Mouse (Mus musculus): ENCODE results near the gene Tmem132b. TPM values are rescaled to one million over a fixed set of nuclear protein-coding genes. Genes with fewer than 3 reads are reported as not detected.

Tmem132b gene
- polyA plus RNA-seq, 1 experiment from 2014 or later, result 0.14 TPM

DNA sequence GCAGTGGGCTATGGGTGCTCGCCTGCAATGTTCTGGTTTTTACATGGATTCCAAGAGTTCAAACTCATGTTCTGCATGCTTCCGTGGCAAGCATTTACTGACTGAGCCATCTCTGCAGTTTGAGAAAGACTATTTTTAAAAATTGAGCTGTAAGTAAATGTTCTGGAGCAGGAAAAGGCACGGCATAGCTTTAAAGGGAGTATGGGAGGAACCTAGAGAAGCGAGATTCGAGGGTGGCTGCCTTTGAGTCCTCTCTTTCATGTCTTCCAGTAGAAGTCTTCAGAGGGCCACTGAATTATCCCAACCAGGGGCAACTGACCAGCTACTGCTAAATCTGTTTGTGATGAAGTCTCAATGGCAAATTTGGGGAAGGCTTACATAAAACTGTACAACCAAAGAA lies 221.0 kb downstream of the Tmem132b start:
- H3K27ac ChIP-seq, result no peak overlapping the region
- 84% methylated on average over 5 of the region's 5 CpGs for WGBS
- H3K4me1 ChIP-seq, result no peaks in the 10 kb centered on the region
- no peaks in the 10 kb centered on the region for H3K27me3 ChIP-seq
- H3K9me3 ChIP-seq, result peaks cover 7% of the 10 kb centered on the region
- no peak for ATAC-seq (ENCODE audit: low FRiP score, low read depth)
- no peak overlapping the region for H3K9ac ChIP-seq
- H3K36me3 ChIP-seq, result no peaks in the 10 kb centered on the region
- H3K4me3 ChIP-seq, result no peak overlapping the region
- H3K4me2 ChIP-seq (replicated peaks), result no peak overlapping the region

DNA sequence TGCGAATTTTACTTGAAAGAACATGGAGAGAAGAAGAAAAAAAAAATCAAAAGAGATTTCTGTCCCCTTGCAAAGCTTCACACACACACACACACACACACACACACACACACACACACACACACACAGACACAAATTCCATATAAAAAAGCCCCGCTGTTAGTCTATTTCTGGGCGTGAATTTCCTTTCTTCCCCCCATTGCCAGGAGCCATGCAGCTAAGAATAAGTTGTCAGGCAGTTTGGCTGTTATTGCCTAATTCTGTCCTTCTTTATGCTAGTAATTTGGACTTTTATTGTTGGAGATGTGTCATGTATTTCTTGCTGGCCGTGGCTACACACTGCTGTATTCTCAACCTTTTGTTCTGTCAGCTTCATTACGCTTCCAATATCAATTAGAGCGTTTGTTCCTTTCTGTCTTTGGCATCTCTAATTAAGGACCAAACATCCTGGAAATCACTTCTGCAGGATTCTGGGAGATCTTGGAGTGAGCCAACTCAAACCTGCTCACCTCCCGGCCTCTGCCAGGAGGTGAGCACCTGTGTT lies 225.5 kb downstream of the Tmem132b start:
- no peaks in the 10 kb centered on the region for H3K36me3 ChIP-seq
- H3K9me3 ChIP-seq, result peaks cover 4% of the 10 kb centered on the region; the same call in 1 of the 2 replicates
- WGBS, result 83% methylated on average over 7 of the region's 7 CpGs
- H3K4me2 ChIP-seq (replicated peaks), result no peak overlapping the region
- no peak overlapping the region for H3K4me3 ChIP-seq
- no peaks in the 10 kb centered on the region for H3K4me1 ChIP-seq
- no peak overlapping the region for H3K27ac ChIP-seq
- H3K27me3 ChIP-seq, result no peaks in the 10 kb centered on the region
- H3K9ac ChIP-seq, result no peak overlapping the region
- ATAC-seq (ENCODE audit: low FRiP score, low read depth), result no peak

DNA sequence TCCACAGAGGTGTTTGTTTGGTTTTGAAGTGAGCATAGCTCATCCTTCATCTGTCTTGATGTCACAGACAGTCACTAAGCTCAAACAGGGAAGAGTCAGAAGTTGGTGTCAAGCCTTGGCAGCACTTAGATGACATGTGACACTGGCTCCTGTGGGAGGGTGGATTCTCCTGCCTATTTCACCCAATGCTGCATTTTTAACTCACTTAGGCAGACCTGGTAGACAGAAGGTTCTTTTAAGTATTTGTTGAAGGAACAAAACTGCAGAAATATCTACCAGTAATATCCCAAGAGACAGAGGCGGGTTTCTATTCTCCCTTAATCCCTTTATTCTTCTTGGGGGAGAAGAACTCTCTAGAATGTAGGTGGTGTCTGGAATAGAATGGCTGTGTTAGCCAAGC lies 226.9 kb downstream of the Tmem132b start:
- no peak overlapping the region for H3K4me2 ChIP-seq (replicated peaks)
- no peak overlapping the region for H3K4me3 ChIP-seq
- no peak overlapping the region for H3K9ac ChIP-seq
- no peak for ATAC-seq (ENCODE audit: low FRiP score, low read depth)
- no peaks in the 10 kb centered on the region for H3K27me3 ChIP-seq
- no peak overlapping the region for H3K27ac ChIP-seq
- H3K9me3 ChIP-seq, result peaks cover 4% of the 10 kb centered on the region; the same call in 1 of the 2 replicates
- no peaks in the 10 kb centered on the region for H3K4me1 ChIP-seq
- 79% methylated on average over 1 of the region's 1 CpGs for WGBS
- no peaks in the 10 kb centered on the region for H3K36me3 ChIP-seq

DNA sequence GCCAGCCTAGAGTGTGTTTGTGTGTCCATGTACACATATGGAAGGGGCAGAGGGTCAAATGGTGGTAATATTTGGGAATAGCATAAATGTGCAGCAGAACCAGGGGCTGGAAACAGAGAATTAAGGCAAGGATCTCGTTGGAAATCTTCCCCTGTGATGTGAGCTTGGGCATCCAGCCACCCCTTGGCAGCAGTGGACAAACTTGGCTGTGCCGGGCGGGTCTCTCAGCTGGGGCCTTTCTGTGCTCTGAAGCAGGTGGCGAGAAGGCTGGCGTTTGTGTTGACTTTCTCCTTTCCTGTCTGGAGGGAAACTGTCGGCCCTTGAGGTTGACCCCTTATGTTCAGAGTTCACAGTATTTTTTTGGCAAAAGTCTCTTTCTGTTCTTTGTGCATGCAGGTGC lies 235.4 kb downstream of the Tmem132b start:
- H3K4me1 ChIP-seq, result no peaks in the 10 kb centered on the region
- no peaks in the 10 kb centered on the region for H3K36me3 ChIP-seq
- no peaks in the 10 kb centered on the region for H3K27me3 ChIP-seq
- H3K9me3 ChIP-seq, result peaks cover 3% of the 10 kb centered on the region; the same call in 1 of the 2 replicates
- H3K27ac ChIP-seq, result no peak overlapping the region
- H3K9ac ChIP-seq, result no peak overlapping the region
- no peak overlapping the region for H3K4me3 ChIP-seq
- no peak for ATAC-seq (ENCODE audit: low FRiP score, low read depth)
- 80% methylated on average over 6 of the region's 6 CpGs for WGBS
- no peak overlapping the region for H3K4me2 ChIP-seq (replicated peaks)

DNA sequence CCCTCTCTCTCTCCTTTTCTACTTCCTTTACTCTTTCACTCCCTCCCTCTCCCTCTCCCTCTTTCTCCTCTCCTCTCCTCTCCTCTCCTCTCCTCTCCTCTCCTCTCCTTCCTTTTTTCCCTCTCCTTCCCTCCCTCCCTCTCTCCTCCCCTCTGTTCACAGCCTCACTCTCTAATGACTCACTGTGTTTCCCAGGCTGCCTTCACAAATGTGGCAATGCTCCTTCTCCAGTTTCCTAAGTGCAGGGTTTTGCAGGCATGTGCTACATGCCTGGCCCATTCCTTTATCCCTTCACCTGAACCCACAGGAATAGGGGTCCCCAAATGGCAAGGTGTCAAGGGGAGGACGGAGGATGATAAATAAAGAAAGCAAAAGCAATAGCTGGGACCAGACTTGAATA lies 236.4 kb downstream of the Tmem132b start:
- no peaks in the 10 kb centered on the region for H3K4me1 ChIP-seq
- no peaks in the 10 kb centered on the region for H3K36me3 ChIP-seq
- no peaks in the 10 kb centered on the region for H3K27me3 ChIP-seq
- no peak overlapping the region for H3K4me3 ChIP-seq
- no peak overlapping the region for H3K9ac ChIP-seq
- H3K4me2 ChIP-seq (replicated peaks), result no peak overlapping the region
- H3K9me3 ChIP-seq, result peaks cover 3% of the 10 kb centered on the region; the same call in 1 of the 2 replicates
- no peak for ATAC-seq (ENCODE audit: low FRiP score, low read depth)
- H3K27ac ChIP-seq, result no peak overlapping the region
- WGBS, result 44% methylated on average over 1 of the region's 1 CpGs

DNA sequence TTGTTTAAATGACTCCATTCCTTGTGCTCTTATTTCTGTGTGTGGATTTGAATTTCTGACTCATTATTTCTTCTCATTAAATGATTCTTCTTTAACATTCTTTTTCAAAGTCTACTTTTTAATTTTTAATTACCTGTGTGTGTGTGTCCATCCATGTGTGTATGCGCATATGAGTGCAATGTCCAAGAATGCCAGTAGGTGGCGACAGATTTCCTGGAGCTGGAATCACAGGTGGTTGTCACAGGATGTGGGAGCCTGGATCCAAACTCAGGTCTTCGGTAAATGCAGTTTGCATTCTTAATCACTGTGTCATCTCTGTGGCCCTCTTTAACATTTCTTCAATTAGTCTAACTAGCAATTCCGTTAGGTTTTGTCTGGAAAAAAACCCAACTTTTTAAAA lies 240.7 kb downstream of the Tmem132b start:
- 89% methylated on average over 4 of the region's 4 CpGs for WGBS
- Histone ChIP-seq H3K4me2 (replicated peaks) (no peak overlapping the region), H3K27ac (no peak overlapping the region), H3K4me3 (no peak overlapping the region), H3K36me3 (no peaks in the 10 kb centered on the region), H3K9me3 (peaks cover 11% of the 10 kb centered on the region; the same call in 1 of the 2 replicates), H3K27me3 (no peaks in the 10 kb centered on the region), H3K9ac (no peak overlapping the region), H3K4me1 (no peaks in the 10 kb centered on the region)
- no peak for ATAC-seq (ENCODE audit: low FRiP score, low read depth)

DNA sequence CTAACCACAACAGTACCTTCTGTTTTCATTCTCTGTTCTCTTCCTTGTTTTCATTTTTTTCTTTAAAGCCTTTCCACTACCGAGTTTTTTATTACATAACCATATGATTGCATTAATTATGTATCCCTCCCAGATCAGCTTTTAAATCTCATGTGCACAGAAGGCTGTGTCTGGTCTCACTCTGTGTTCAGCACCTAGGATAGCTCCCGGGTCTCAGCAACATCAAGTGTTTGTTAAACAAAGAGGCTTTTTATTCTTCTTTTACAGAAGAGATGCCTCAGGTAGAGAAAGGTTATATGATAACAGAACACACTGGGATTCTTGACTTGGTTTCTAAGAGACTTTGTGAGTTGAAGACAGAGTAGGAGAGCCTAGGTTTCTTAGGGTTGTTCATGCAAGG lies 241.2 kb downstream of the Tmem132b start:
- WGBS, result 45% methylated on average over 2 of the region's 2 CpGs
- Histone ChIP-seq H3K9me3 (peaks cover 15% of the 10 kb centered on the region), H3K27me3 (no peaks in the 10 kb centered on the region), H3K9ac (no peak overlapping the region), H3K4me2 (replicated peaks) (no peak overlapping the region), H3K27ac (no peak overlapping the region), H3K4me3 (no peak overlapping the region), H3K36me3 (no peaks in the 10 kb centered on the region), H3K4me1 (no peaks in the 10 kb centered on the region)
- ATAC-seq (ENCODE audit: low FRiP score, low read depth), result no peak

DNA sequence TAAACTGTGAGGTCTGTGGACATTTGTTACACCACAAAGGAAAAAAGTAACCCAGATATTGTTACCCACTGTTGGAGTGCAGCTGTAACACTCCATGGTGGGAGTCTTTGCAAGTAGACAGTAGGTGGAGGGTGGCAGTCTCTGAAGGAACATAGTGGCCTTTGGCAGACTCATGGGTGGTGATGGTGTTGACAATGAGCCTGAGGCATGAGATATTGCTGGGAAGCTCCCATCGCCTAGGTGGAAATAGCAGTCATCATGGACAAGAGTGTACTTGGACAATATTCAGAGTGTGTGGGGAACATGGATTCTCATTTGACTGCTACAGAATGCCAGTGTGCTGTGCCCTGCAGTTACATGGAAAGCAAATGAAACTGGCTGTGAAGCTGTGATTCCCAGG lies 248.8 kb downstream of the Tmem132b start:
- Histone ChIP-seq H3K9me3 (peaks cover 35% of the 10 kb centered on the region), H3K9ac (no peak overlapping the region), H3K27ac (no peak overlapping the region), H3K4me3 (no peak overlapping the region), H3K36me3 (no peaks in the 10 kb centered on the region), H3K27me3 (no peaks in the 10 kb centered on the region), H3K4me2 (replicated peaks) (no peak overlapping the region), H3K4me1 (no peaks in the 10 kb centered on the region)
- no peak for ATAC-seq (ENCODE audit: low FRiP score, low read depth)
- WGBS, result 90% methylated on average over 1 of the region's 1 CpGs

DNA sequence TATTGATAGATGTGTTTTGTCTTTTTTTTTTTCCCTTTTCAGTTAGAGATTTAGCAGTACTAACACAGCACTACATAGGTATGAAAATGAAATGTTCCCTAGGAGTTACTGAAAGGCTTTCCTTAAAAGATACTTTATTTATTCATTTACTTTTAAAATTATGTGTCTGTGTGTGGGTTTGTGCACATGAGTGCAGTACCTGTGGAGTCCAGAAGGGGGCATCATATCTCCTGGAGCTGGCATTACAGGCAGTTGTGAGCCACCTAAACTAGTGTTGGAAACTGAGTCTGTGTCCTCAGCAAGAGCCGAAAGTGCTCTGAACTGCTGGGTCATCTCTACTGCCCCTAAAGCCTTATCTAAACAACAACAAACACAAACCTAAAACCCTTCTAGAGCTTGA lies 261.1 kb downstream of the Tmem132b start:
- 94% methylated on average over 1 of the region's 1 CpGs for WGBS
- H3K9ac ChIP-seq, result no peak overlapping the region
- H3K4me1 ChIP-seq, result no peaks in the 10 kb centered on the region
- ATAC-seq (ENCODE audit: low FRiP score, low read depth), result no peak
- H3K4me2 ChIP-seq (replicated peaks), result no peak overlapping the region
- no peak overlapping the region for H3K4me3 ChIP-seq
- H3K27ac ChIP-seq, result no peak overlapping the region
- no peaks in the 10 kb centered on the region for H3K36me3 ChIP-seq
- H3K27me3 ChIP-seq, result no peaks in the 10 kb centered on the region
- H3K9me3 ChIP-seq, result peaks cover 4% of the 10 kb centered on the region; the same call in 1 of the 2 replicates

DNA sequence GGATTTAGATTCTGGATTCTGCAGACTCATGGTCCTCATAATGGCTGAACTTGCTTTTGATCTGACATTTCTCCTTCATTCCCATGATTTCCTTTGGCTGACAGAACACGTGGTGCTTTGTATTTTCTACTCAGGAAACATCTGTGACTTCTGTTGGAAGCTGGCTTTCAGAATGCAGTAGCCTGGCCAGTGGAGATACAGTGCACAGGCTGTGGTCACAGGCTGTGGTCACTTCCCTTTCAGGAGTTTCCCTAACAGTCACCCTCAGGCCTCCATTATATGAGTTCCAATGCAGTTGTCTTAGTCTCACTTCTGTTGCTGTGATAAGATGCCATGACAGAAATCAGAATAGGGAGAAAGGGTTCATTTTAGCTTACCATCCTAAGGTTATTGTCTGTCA lies 262.7 kb downstream of the Tmem132b start:
- H3K4me2 ChIP-seq (replicated peaks), result no peak overlapping the region
- WGBS, result 56% methylated on average over 1 of the region's 1 CpGs
- H3K36me3 ChIP-seq, result no peaks in the 10 kb centered on the region
- H3K27ac ChIP-seq, result no peak overlapping the region
- no peak overlapping the region for H3K4me3 ChIP-seq
- H3K9ac ChIP-seq, result no peak overlapping the region
- peaks cover 4% of the 10 kb centered on the region; the same call in 1 of the 2 replicates for H3K9me3 ChIP-seq
- no peak for ATAC-seq (ENCODE audit: low FRiP score, low read depth)
- no peaks in the 10 kb centered on the region for H3K27me3 ChIP-seq
- H3K4me1 ChIP-seq, result no peaks in the 10 kb centered on the region

DNA sequence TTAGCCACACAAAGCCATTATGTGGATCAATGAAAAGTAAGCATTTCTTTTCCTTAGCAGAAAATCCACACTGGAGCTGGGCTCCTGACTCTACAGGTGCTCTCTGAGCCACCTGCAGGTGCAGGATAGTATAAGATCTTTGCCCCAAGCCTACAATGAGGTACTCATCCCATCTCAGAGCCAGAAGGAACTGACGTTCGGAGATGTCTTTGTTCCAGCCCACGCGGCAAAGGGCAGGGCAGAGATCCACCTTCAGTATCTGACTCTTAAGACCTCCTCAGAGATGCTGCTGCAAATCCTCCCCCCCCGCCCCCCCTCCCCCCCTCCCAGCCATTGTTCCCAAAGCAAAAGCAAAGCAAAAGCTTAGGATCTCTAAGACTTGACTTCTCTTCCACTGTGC lies 268.0 kb downstream of the Tmem132b start:
- no peak overlapping the region for H3K27ac ChIP-seq
- H3K9me3 ChIP-seq, result no peaks in the 10 kb centered on the region
- no peak overlapping the region for H3K4me3 ChIP-seq
- H3K27me3 ChIP-seq, result no peaks in the 10 kb centered on the region
- ATAC-seq (ENCODE audit: low FRiP score, low read depth), result no peak
- no peak overlapping the region for H3K4me2 ChIP-seq (replicated peaks)
- H3K9ac ChIP-seq, result no peak overlapping the region
- no peaks in the 10 kb centered on the region for H3K4me1 ChIP-seq
- 40% methylated on average over 5 of the region's 5 CpGs for WGBS
- H3K36me3 ChIP-seq, result no peaks in the 10 kb centered on the region

DNA sequence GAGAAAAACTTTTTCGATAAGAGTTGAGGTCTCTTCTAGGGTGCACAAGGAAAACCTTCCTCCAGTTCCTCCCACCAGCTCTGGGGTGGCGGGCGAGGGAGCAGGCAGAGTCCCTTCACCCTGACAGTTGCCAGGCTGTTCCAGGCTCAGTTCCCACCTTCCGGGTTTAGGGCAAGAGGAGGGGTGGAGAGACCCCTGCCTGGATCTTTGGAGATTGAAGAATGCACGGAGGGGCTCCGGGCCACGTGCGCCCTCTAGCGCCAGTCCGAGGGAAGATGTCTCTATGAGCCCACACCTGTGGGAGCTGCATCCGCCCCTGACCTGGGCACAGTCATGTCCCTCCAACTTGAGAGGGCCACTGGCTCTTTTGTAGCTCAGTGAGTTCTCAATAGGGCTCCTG lies 268.5 kb downstream of the Tmem132b start:
- no peak overlapping the region for H3K4me3 ChIP-seq
- H3K4me1 ChIP-seq, result no peaks in the 10 kb centered on the region
- H3K4me2 ChIP-seq (replicated peaks), result no peak overlapping the region
- no peaks in the 10 kb centered on the region for H3K9me3 ChIP-seq
- 15% methylated on average over 11 of the region's 11 CpGs for WGBS
- H3K27me3 ChIP-seq, result no peaks in the 10 kb centered on the region
- no peak overlapping the region for H3K9ac ChIP-seq
- H3K27ac ChIP-seq, result no peak overlapping the region
- H3K36me3 ChIP-seq, result no peaks in the 10 kb centered on the region
- no peak for ATAC-seq (ENCODE audit: low FRiP score, low read depth)

DNA sequence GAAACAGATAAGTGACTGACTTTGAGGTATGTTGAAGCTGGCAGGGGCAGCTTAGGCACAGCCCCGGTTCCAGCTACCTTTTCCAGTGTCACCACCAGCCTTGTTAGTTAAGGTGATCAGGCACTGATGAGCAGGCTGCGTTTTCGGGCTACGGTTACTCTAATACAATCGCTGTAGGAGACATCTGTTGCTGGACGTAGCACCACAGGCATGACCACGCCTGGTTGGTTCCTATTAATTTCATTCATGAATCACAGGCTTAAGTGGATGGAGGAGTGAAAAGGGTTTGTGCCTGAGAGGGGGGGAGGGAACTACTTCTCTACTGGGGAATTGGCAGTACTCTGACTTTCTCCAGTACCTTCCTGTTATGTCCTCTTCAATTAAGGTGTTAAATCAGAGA lies 271.2 kb downstream of the Tmem132b start:
- WGBS, result 86% methylated on average over 7 of the region's 7 CpGs
- no peak overlapping the region for H3K4me3 ChIP-seq
- no peaks in the 10 kb centered on the region for H3K9me3 ChIP-seq
- H3K27ac ChIP-seq, result no peak overlapping the region
- H3K4me2 ChIP-seq (replicated peaks), result no peak overlapping the region
- H3K9ac ChIP-seq, result no peak overlapping the region
- no peaks in the 10 kb centered on the region for H3K4me1 ChIP-seq
- no peaks in the 10 kb centered on the region for H3K27me3 ChIP-seq
- no peaks in the 10 kb centered on the region for H3K36me3 ChIP-seq
- no peak for ATAC-seq (ENCODE audit: low FRiP score, low read depth)
